Mouse (Mus musculus) limb, embryonic 15.5 days (tissue): Measurements from ENCODE around the gene Il33. TPM values are rescaled to one million over a fixed set of nuclear protein-coding genes. Genes with fewer than 3 reads are reported as not detected.

Source experiments
- polyA plus RNA-seq: library from polyadenylated mRNA; unstranded; fragments of >200 nt; fragmentation: Nextera tagmentation; extraction: Ambion mirVana; gene quantifications from 2 replicates; pipeline ENCODE4 v1.2.1, GENCODE M21; 2015

The Il33 gene
- polyA plus RNA-seq, 1 experiment from 2014 or later = 7.3 TPM

Other genes with a start within 250 kb of the Il33 start
- 1.6 and 1.7 TPM in 2 replicates for gene Mlana, start 227.3 kb upstream of the Il33 start, polyA plus RNA-seq
- 4.2 and 5.0 TPM in 2 replicates for gene 9930021J03Rik, start 119.1 kb upstream of the Il33 start, polyA plus RNA-seq
- gene Ranbp6, start 112.1 kb upstream of the Il33 start, polyA plus RNA-seq = 15.8 and 17.3 TPM in 2 replicates
- not detected in 2 replicates for gene Trpd52l3, start 78.7 kb downstream of the Il33 start, polyA plus RNA-seq
- 44.5 and 60.6 TPM in 2 replicates for gene Uhrf2, start 105.4 kb downstream of the Il33 start, polyA plus RNA-seq